ENCODE assay signal across 8 mouse cellular contexts in genomic region chr14:52019051-52019589, GRCm38 (mm10). TPM values are rescaled to one million over a fixed set of nuclear protein-coding genes. Genes with fewer than 3 reads are reported as not detected.
DNase-seq lines count a peak whose midpoint lies in the region; ATAC-seq and TF ChIP-seq lines count a peak whose summit lies in the region.

No protein-coding gene starts in this region.

- H3K27ac ChIP-seq in heart, embryonic 13.5 days (replicated peaks), result peak overlapping the region; percentile 100
- H3K27ac ChIP-seq in MEL (ENCODE audit: control insufficient read depth, low read depth, low read length), result peak overlapping the region; percentile 94

- no peak for DNase-seq in heart, postnatal 14 days
- DNase-seq in MEL (ENCODE audit: low read depth, low spot score), result no peak
- no peak for DNase-seq in natural killer cell, adult 2 months (ENCODE audit: low spot score in 2 of 2)
- DNase-seq in thymus, postnatal 36 days, result no peak
- DNase-seq in testis, postnatal 14 days (ENCODE audit: low spot score), result no peak

- peak; percentile 31 to 53 (median 41); a peak in 5 of 6 replicates for TF ChIP-seq CTCF in MEL (IDR thresholded peaks at IDR 0.05 in 2 of 3, conservative IDR thresholded peaks at IDR 0.05 in 1 of 3; ENCODE audit: control insufficient read depth in 1 of 3, insufficient read depth in 1 of 3, low read depth in 2 of 3, low read length in 3 of 3, poor library complexity in 1 of 3, severe bottlenecking in 1 of 3)

- TF ChIP-seq EP300 in MEL (IDR thresholded peaks at IDR 0.05; ENCODE audit: low read depth in 1 of 2, low read length in 2 of 2), result no peak

- intact Hi-C loops in heart, postnatal 14 days (cut with DNase I), result no loop called here

- H3K9me3 ChIP-seq in heart, embryonic 13.5 days, result no peaks in the 10 kb centered on the region
- H3K9me3 ChIP-seq in MEL (replicated peaks; ENCODE audit: insufficient read depth, low read length), result no peaks in the 10 kb centered on the region
- H3K9me3 ChIP-seq in megakaryocyte, embryonic 14.5 days, result no peaks in the 10 kb centered on the region

- TF ChIP-seq POLR2A in MEL (IDR thresholded peaks at IDR 0.05; ENCODE audit: control insufficient read depth in 1 of 2, insufficient read depth in 1 of 2, low read depth in 1 of 2, low read length in 2 of 2, poor library complexity in 1 of 2), result no peak

- H3K4me3 ChIP-seq in heart, embryonic 13.5 days, result peak overlapping the region; percentile 67
- H3K4me3 ChIP-seq in MEL (ENCODE audit: control insufficient read depth in 1 of 2, insufficient read depth in 1 of 2, low read depth in 2 of 2, low read length in 2 of 2), result peak overlapping the region; percentile 77 to 84
- H3K4me3 ChIP-seq in megakaryocyte, embryonic 14.5 days (replicated peaks), result peak overlapping the region; percentile 93

- no peaks in the 10 kb centered on the region for H3K27me3 ChIP-seq in heart, embryonic 13.5 days (replicated peaks)
- no peaks in the 10 kb centered on the region for H3K27me3 ChIP-seq in MEL (ENCODE audit: control insufficient read depth in 1 of 2, insufficient read depth in 2 of 2, low read length in 2 of 2)
- H3K27me3 ChIP-seq in megakaryocyte, embryonic 14.5 days (replicated peaks), result no peaks in the 10 kb centered on the region

- H3K36me3 ChIP-seq in heart, embryonic 13.5 days, result no peaks in the 10 kb centered on the region
- H3K36me3 ChIP-seq in MEL (ENCODE audit: control insufficient read depth in 1 of 2, insufficient read depth in 2 of 2, low read length in 2 of 2), result peaks cover 0 to 29% of the 10 kb centered on the region in 2 experiments; a peak in 2 of 4 replicates
- peaks cover 14% of the 10 kb centered on the region for H3K36me3 ChIP-seq in megakaryocyte, embryonic 14.5 days (replicated peaks; ENCODE audit: low read length)

- 0 out of 2 replicates have a peak, but pooled peaks have one; percentile 3 for ATAC-seq in heart, embryonic 13.5 days (ENCODE audit: extremely low read depth, insufficient number of reproducible peaks, low FRiP score, low TSS enrichment)
- peak; percentile 29 for ATAC-seq in granulocyte monocyte progenitor cell, adult 5-6 weeks (replicated peaks; ENCODE audit: poor library complexity, severe bottlenecking)

- TF ChIP-seq RAD21 in MEL (IDR thresholded peaks at IDR 0.05; ENCODE audit: low read depth, low read length), result peak; percentile 0; the same call in 1 of the 2 replicates

- H3K4me2 ChIP-seq in heart, embryonic 13.5 days, result peak overlapping the region; percentile 78

- H3K9ac ChIP-seq in heart, embryonic 13.5 days, result peak overlapping the region; percentile 96
- peak overlapping the region; percentile 88 for H3K9ac ChIP-seq in MEL (ENCODE audit: control insufficient read depth, low read depth, low read length, poor library complexity, severe bottlenecking)

- WGBS in heart, embryonic 13.5 days, result 30% methylated on average over 12 of the region's 12 CpGs

- H3K79me2 ChIP-seq in MEL (ENCODE audit: control insufficient read depth, insufficient read depth, low read length, poor library complexity), result peaks cover 14% of the 10 kb centered on the region

- H3K4me1 ChIP-seq in heart, embryonic 13.5 days, result peaks cover 69% of the 10 kb centered on the region
- peaks cover 6 to 45% of the 10 kb centered on the region in 2 experiments for H3K4me1 ChIP-seq in MEL (ENCODE audit: control insufficient read depth in 1 of 2, insufficient read depth in 2 of 2, low read length in 2 of 2)
- peaks cover 77% of the 10 kb centered on the region for H3K4me1 ChIP-seq in megakaryocyte, embryonic 14.5 days

TF ChIP-seq in MEL, 35 proteins besides CTCF, POLR2A, EP300 and RAD21:
- TF ChIP-seq HCFC1 (IDR thresholded peaks at IDR 0.05; ENCODE audit: low read depth, low read length) (no peak), TCF12 (IDR thresholded peaks at IDR 0.05; ENCODE audit: low read depth, low read length) (peak; percentile 13; the same call in 1 of the 2 replicates)

RNA-seq across cellular contexts. Expression of gene Zfp219, which starts 1.4 kb away (rescaled TPM):
- 14.5 and 15.6 TPM in 2 replicates for polyA plus RNA-seq in heart, embryonic 13.5 days (2015; fragmentation: Nextera tagmentation; extraction: Ambion mirVana)
- total RNA-seq in heart, postnatal 14 days (2021), result 10 to 100 TPM; 32.0 to 33.6 TPM
- 32.1 and 36.3 TPM in 2 replicates for total RNA-seq in MEL (2012; rRNA removed)
- polyA plus RNA-seq in MEL (2012; ENCODE audit: insufficient read depth in 1 of 2, insufficient read length in 2 of 2, low read depth in 1 of 2, low replicate concordance in 2 of 2, missing spikeins in 1 of 2), result 10 to 100 TPM in 1 of 2 experiments, not detected in 1; 46.9 TPM
- 11.3 and 20.1 TPM in 2 replicates for total RNA-seq in granulocyte monocyte progenitor cell, adult 5-6 weeks (2014; fragmentation: Nextera tagmentation)
- total RNA-seq in granulocyte monocyte progenitor cell, adult 5-6 weeks (2017), result 13.6 and 17.0 TPM in 2 replicates
- polyA plus RNA-seq in megakaryocyte, embryonic 14.5 days (2012; ENCODE audit: insufficient read depth, low replicate concordance), result 50.3 and 65.2 TPM in 2 replicates

RNA-seq across cellular contexts. Expression of gene Tmem253, which starts 3.7 kb away (rescaled TPM):
- 0.43 and 1.1 TPM in 2 replicates for polyA plus RNA-seq in heart, embryonic 13.5 days (2015; fragmentation: Nextera tagmentation; extraction: Ambion mirVana)
- 1 to 10 TPM; 1.5 to 1.9 TPM for total RNA-seq in heart, postnatal 14 days (2021)
- 0.39 and 0.46 TPM in 2 replicates for total RNA-seq in MEL (2012; rRNA removed)
- polyA plus RNA-seq in MEL (2012; ENCODE audit: insufficient read depth in 1 of 2, insufficient read length in 2 of 2, low read depth in 1 of 2, low replicate concordance in 2 of 2, missing spikeins in 1 of 2), result 1 to 10 TPM in 1 of 2 experiments, not detected in 1; 3.6 TPM
- total RNA-seq in granulocyte monocyte progenitor cell, adult 5-6 weeks (2014; fragmentation: Nextera tagmentation), result not detected in 2 replicates
- total RNA-seq in granulocyte monocyte progenitor cell, adult 5-6 weeks (2017), result not detected in 2 replicates
- polyA plus RNA-seq in megakaryocyte, embryonic 14.5 days (2012; ENCODE audit: insufficient read depth, low replicate concordance), result not detected in 2 replicates

RNA-seq across cellular contexts. Expression of gene Olfr221, which starts 23.1 kb away (rescaled TPM):
- not detected in 2 replicates for polyA plus RNA-seq in heart, embryonic 13.5 days (2015; fragmentation: Nextera tagmentation; extraction: Ambion mirVana)
- not detected for total RNA-seq in heart, postnatal 14 days (2021)
- total RNA-seq in MEL (2012; rRNA removed), result not detected in 2 replicates
- not detected for polyA plus RNA-seq in MEL (2012; ENCODE audit: insufficient read depth in 1 of 2, insufficient read length in 2 of 2, low read depth in 1 of 2, low replicate concordance in 2 of 2, missing spikeins in 1 of 2)
- total RNA-seq in granulocyte monocyte progenitor cell, adult 5-6 weeks (2014; fragmentation: Nextera tagmentation), result not detected in 2 replicates
- total RNA-seq in granulocyte monocyte progenitor cell, adult 5-6 weeks (2017), result not detected in 2 replicates
- not detected in 2 replicates for polyA plus RNA-seq in megakaryocyte, embryonic 14.5 days (2012; ENCODE audit: insufficient read depth, low replicate concordance)

RNA-seq across cellular contexts. Expression of gene Arhgef40, which starts 34.6 kb away (rescaled TPM):
- polyA plus RNA-seq in heart, embryonic 13.5 days (2015; fragmentation: Nextera tagmentation; extraction: Ambion mirVana), result 63.9 and 69.5 TPM in 2 replicates
- 10 to 100 TPM; 39.7 to 47.1 TPM for total RNA-seq in heart, postnatal 14 days (2021)
- 6.4 and 9.9 TPM in 2 replicates for total RNA-seq in MEL (2012; rRNA removed)
- polyA plus RNA-seq in MEL (2012; ENCODE audit: insufficient read depth in 1 of 2, insufficient read length in 2 of 2, low read depth in 1 of 2, low replicate concordance in 2 of 2, missing spikeins in 1 of 2), result 100 to 1,000 TPM in 1 of 2 experiments, 10 to 100 TPM in 1; 37.5 to 150 TPM
- total RNA-seq in granulocyte monocyte progenitor cell, adult 5-6 weeks (2014; fragmentation: Nextera tagmentation), result 8.6 and 14.9 TPM in 2 replicates
- total RNA-seq in granulocyte monocyte progenitor cell, adult 5-6 weeks (2017), result 10.8 and 11.4 TPM in 2 replicates
- polyA plus RNA-seq in megakaryocyte, embryonic 14.5 days (2012; ENCODE audit: insufficient read depth, low replicate concordance), result 12.9 and 14.5 TPM in 2 replicates
